Mouse (Mus musculus): Measurements from ENCODE around the gene Gna12. TPM values are rescaled to one million over a fixed set of nuclear protein-coding genes. Genes with fewer than 3 reads are reported as not detected.

Gna12 gene
- polyA plus RNA-seq, 1 experiment, result 31.3 TPM

- no peak for TF ChIP-seq GATA1 (IDR thresholded peaks at IDR 0.05; ENCODE audit: low read length)
Measured at GRCm38 (mm10) chr5:140790937-140791877, 39.0 kb downstream of the Gna12 start.

- TF ChIP-seq GATA1 (IDR thresholded peaks at IDR 0.05; ENCODE audit: low read length), result no peak
Measured at GRCm38 (mm10) chr5:140790392-140790791, 39.8 kb downstream of the Gna12 start.

- no peak for TF ChIP-seq GATA1 (IDR thresholded peaks at IDR 0.05; ENCODE audit: low read length)
Measured at GRCm38 (mm10) chr5:140789561-140789960, 40.7 kb downstream of the Gna12 start.

- no peak for TF ChIP-seq GATA1 (IDR thresholded peaks at IDR 0.05; ENCODE audit: low read length)
Measured at GRCm38 (mm10) chr5:140785240-140785872, 44.9 kb downstream of the Gna12 start.

GRCm38 (mm10) chr5:140784288-140784687 is 45.9 kb downstream of the Gna12 start:
- TF ChIP-seq GATA1 (IDR thresholded peaks at IDR 0.05; ENCODE audit: low read length), result no peak

- no peak for TF ChIP-seq GATA1 (IDR thresholded peaks at IDR 0.05; ENCODE audit: low read length)
Measured at GRCm38 (mm10) chr5:140783577-140783976, 46.7 kb downstream of the Gna12 start.

- no peak for TF ChIP-seq GATA1 (IDR thresholded peaks at IDR 0.05; ENCODE audit: low read length)
Measured at GRCm38 (mm10) chr5:140781886-140782572, 48.2 kb downstream of the Gna12 start.

GRCm38 (mm10) chr5:140781122-140781521 is 49.1 kb downstream of the Gna12 start:
- no peak for TF ChIP-seq GATA1 (IDR thresholded peaks at IDR 0.05; ENCODE audit: low read length)

- no peak for TF ChIP-seq GATA1 (IDR thresholded peaks at IDR 0.05; ENCODE audit: low read length)
Measured at GRCm38 (mm10) chr5:140776968-140777367, 53.3 kb downstream of the Gna12 start.

GRCm38 (mm10) chr5:140775111-140775510 is 55.1 kb downstream of the Gna12 start:
- no peak for TF ChIP-seq GATA1 (IDR thresholded peaks at IDR 0.05; ENCODE audit: low read length)

- TF ChIP-seq GATA1 (IDR thresholded peaks at IDR 0.05; ENCODE audit: low read length), result no peak
Measured at GRCm38 (mm10) chr5:140772158-140772557, 58.1 kb downstream of the Gna12 start.

GRCm38 (mm10) chr5:140771612-140772011 is 58.6 kb downstream of the Gna12 start:
- TF ChIP-seq GATA1 (IDR thresholded peaks at IDR 0.05; ENCODE audit: low read length), result no peak

GRCm38 (mm10) chr5:140768333-140768732 is 61.9 kb downstream of the Gna12 start:
- no peak for TF ChIP-seq GATA1 (IDR thresholded peaks at IDR 0.05; ENCODE audit: low read length)

- no peak for TF ChIP-seq GATA1 (IDR thresholded peaks at IDR 0.05; ENCODE audit: low read length)
Measured at GRCm38 (mm10) chr5:140767704-140768141, 62.5 kb downstream of the Gna12 start.

- no peak for TF ChIP-seq GATA1 (IDR thresholded peaks at IDR 0.05; ENCODE audit: low read length)
Measured at GRCm38 (mm10) chr5:140766566-140766965, 63.7 kb downstream of the Gna12 start.
